Mouse (Mus musculus) CH12.LX (cell line): ENCODE results near the gene Gse1.

Experiments
- EP300 ChIP-seq: IDR thresholded peaks from 2 replicates; pipeline ENCODE4 v1.6.1; 2011; ENCODE audit warnings: low read length, improper control_type of control experiment
- JUN ChIP-seq: IDR thresholded peaks from 2 replicates; pipeline ENCODE4 v1.6.1; 2011; ENCODE audit warnings: low read depth, mild to moderate bottlenecking, low read length, improper control_type of control experiment, moderate library complexity; ENCODE audit not compliant: insufficient read depth
- MAFK ChIP-seq: IDR thresholded peaks from 2 replicates; pipeline ENCODE4 v1.6.1; 2011; ENCODE audit warnings: low read length, improper control_type of control experiment; ENCODE audit not compliant: insufficient replicate concordance
- SIN3A ChIP-seq: IDR thresholded peaks from 2 replicates; pipeline ENCODE4 v1.6.1; 2012; ENCODE audit warnings: low read length, improper control_type of control experiment, inconsistent platforms

DNA sequence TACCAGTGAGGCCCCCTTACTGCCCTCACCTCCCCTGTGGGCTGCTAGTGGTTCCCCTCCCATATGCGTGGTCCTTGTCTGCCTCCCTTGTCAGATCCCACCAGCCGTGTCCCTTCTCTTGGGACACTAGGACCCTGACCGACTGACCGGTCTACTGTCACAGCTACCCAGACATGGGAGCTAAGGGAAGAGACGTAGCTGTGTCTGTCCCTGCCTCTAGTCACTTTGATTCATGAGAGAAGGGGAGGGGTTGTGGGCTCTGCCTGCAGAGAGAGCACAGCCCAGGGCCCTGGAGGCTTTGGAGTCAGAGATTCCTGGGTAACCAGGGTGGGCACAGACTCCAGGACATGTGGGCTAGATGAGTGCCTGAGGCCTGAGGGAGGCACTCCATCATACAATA is 68.7 kb downstream of the Gse1 start:
- TF ChIP-seq SIN3A: no peak
- no peak for TF ChIP-seq JUN
- TF ChIP-seq EP300: no peak
- no peak for TF ChIP-seq MAFK
